Mouse (Mus musculus) forelimb bud, embryonic 11.5 days (tissue): ENCODE measurements around the gene Lipo3.
A peak's percentile ranks its signal among the peaks of the same experiment; 100 is the strongest.
"Not testable (repeated sequence)": the region's sequence is repeated elsewhere in the genome, so short reads cannot be mapped to it uniquely, and the experiment has no call there.

ENCODE experiments used
- DNase-seq: peaks from one replicate; pipeline ENCODE4 v3.0.0-alpha.2; 2012; ENCODE audit warnings: low read depth, low spot score

Gene Lipo3

DNA sequence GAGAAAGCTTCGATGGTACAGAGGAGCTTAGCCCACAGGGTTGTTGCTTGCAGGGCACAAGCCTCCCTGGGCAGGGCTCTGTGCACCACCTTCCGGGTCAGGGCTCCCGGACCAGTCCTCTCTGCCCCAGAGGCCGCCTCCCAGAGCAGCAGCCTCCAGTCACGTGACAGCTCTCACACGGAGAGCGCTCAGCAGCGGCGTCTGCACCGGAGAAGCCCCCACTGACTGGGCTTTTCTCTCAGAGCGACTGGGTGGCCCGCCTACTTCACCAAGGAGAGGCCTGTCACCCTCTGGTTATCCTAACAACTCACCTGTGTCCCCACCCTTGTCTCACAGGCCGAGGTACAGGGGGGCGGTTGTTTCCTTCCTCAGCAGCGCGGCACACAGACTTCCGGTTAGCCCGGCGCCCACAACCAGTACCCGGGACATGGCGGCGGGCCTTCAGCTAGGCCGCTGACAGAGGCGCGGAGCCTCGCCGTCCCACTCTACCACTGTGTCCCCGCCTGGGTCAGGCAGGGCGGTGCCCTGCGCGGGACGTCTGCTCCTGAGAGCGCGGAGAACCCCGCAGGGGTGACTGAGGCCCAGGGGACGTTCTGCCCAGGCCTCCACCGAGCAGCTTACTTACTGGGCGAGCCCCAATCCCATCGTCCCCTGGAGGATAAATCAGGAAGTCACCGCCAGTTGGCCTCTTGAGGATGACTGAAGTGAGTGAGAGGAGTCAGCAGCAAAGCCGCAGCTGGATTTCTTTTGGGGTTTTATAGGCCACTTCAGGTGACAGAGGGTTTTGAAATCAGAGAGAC lies at the start of gene Lipo3:
Lipo3 (minus strand) TSS at position 665 of the 800 bp plus-strand sequence.
- DNase-seq: not testable (repeated sequence)

DNA sequence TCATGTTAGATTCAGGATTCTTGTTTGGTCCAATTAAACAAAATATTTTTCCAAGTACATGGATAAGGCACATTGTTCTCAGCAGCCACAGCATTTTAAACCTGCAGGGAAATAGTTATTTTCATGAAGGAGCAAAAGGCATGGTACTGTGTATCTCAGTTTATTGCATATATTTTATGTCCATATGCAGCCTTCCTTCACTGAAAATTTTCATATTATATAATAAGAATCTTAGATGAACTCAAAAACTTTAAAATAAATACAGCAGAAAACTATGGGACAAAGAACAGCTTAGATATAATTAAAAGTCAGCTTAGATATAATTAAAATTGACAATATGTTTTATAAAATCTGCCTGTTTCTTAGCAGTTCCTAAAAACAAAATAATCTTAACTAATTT lies 25.6 kb upstream of the Lipo3 start, which contains the start of gene Lipo1:
Lipo1 (minus strand) TSS at position 101 of the 400 bp plus-strand sequence.
- DNase-seq: not testable (repeated sequence)

DNA sequence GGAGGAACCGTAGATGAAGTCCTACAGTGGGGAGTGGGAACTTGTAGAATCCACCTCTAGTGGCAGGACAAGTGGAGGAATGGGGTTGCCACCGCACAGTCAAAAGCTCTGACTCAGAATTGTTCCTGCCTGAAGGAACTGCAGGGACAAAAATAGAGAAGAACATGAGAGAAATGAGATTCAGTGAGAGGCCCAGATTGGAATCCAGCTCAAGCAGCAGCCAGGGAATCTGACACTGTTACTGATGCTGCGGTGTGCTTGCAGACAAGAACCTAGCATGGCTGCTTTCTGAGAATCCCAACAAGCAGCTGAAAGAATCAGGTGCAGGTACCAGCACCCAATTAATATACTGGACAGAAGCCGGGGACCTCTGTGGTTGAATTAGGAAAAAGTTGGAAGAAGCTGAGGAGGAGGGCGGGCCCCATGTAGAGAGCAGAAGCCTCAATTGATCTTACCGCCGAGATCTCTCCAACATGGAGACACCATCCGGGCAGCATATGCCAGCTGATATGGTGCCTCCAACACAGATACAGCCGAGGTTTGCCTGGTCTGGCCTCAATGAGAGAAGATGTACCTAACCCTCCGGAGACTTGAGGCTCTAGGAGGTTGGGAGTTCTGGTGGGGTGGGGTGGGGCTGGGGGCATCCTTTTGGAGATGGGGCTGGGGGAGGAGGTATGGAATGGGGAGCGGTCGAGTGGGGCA lies 25.0 kb upstream of the Lipo3 start:
- DNase-seq: no peak

DNA sequence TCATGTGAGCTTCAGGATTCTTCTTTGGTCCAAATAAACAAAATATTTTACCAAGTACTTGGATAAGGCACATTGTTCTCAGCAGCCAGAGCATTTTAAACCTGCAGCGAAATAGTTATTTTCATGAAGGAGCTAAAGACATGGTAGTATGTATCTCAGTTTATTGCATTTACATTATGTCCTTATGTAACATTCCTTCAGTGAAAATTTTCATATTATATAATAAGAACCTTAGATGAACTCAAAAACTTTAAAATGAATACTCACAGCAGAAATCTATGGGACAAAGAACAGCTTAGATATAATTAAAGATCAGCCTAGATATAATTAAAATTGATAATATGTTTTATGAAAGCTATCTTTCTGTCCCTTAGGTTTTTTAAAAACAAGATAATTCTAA lies 10.5 kb downstream of the Lipo3 start, which contains the start of gene Lipo2:
Lipo2 (minus strand) TSS at position 101 of the 400 bp plus-strand sequence.
- not testable (repeated sequence) for DNase-seq

DNA sequence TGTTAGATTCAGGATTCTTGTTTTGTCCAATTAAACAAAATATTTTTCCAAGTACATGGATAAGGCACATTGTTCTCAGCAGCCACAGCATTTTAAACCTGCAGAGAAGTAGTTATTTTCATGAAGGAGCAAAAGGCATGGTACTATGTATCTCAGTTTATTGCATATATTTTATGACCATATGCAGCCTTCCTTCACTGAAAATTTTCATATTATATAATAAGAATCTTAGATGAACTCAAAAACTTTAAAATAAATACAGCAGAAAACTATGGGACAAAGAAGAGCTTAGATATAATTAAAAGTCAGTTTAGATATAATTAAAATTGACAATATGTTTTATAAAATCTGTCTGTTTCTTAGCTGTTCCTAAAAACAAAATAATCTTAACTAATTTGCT lies 136.6 kb downstream of the Lipo3 start, which contains the start of gene Gm8978:
Gm8978 (minus strand) TSS at position 101 of the 400 bp plus-strand sequence.
- DNase-seq: not testable (repeated sequence)

DNA sequence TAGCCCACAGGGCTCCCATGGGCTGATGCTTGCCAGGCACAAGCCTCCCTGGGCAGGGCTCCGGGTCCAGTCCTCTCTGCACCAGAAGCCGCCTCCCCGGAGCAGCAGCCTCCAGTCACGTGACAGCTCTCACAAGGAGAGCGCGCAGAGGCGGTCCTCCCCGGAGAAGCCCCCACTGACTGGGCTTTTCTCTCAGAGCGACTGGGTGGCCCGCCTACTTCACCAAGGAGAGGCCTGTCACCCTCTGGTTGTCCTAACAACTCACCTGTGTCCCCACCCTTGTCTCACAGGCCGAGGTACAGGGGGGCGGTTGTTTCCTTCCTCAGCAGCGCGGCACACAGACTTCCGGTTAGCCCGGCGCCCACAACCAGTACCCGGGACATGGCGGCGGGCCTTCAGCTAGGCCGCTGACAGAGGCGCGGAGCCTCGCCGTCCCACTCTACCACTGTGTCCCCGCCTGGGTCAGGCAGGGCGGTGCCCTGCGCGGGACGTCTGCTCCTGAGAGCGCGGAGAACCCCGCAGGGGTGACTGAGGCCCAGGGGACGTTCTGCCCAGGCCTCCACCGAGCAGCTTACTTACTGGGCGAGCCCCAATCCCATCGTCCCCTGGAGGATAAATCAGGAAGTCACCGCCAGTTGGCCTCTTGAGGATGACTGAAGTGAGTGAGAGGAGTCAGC lies 172.0 kb downstream of the Lipo3 start:
- peak; percentile 43 for DNase-seq

DNA sequence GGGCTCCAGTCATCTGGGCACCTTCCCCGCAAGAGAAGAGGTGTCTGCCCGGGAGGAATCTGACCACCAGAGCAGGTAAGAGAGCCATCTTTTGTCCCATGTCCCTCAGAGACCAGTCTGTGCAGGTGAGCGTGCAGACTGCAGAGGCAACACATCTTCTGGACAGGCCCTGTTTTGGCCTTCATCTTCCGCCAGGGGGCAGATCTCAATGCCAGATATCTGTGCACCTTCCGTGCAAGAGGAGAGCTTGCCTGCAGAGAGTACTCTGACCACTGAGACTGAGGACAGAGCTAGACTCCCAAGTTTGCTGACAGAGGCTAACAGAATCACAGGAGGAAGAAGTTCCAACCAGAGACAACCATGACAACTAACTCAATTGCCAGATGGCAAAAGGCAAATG lies 193.2 kb downstream of the Lipo3 start:
- DNase-seq: not testable (repeated sequence)

DNA sequence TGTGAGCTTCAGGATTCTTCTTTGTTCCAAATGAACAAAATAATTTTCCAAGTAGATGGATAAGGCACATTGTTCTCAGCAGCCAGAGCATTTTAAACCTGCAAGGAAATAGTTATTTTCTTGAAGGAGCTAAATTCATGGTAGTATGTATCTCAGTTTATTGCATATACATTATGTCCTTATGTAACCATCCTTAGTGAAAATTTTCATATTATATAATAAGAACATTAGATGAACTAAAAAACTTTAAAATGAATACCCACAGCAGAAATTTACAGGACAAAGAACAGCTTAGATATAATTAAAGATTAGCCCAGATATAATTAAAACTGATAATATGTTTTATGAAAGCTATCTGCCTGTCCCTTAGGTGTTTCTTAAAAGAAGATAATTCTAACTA lies 244.1 kb downstream of the Lipo3 start, which contains the start of gene Lipo4:
Lipo4 (minus strand) TSS at position 101 of the 400 bp plus-strand sequence.
- no peak for DNase-seq
